Mouse (Mus musculus): ENCODE measurements around the gene Them4.
A peak's percentile ranks its signal among the peaks of the same experiment; 100 is the strongest.

Them4 gene

DNA sequence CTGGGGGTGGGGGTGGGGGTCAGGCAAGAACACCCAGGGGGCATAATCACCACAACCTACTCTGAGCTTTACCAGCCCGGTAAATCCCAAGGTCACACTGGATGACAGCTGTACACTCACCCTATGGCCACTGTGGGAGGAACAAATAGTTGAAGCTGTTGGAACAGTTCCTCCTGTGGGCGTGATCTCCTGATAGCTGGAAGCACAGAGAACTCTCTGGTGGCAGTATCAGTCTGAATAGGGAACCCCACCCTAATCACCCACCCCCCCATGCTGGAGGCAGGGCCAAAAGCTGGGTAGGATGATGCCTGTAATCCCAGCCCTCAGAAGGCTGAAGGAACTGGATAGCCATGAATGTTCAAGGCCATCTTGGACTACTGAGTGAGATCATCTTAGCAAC lies 59.8 kb downstream of the Them4 start:
- no peak for DNase-seq

DNA sequence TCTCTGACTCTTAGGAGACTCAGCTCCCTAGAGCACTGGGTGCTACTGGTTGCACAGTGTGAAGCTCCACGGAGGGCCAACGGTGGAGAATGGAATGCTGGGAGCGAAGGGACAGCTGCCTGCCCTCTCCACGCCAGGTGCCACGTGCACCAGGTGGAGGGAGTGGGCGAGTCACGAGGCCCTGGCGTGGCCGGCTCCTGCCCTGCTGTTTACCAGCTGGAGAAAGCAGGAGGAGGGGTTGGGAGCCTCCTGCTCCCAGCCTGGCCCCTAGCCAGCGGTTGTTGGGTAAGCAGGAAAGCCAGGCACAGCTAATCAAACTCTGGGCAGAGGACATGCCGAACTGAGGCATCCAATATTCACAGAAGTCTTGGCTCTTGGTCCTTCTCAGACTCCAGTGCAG lies 61.7 kb downstream of the Them4 start:
- peak; percentile 77 to 92 for DNase-seq

DNA sequence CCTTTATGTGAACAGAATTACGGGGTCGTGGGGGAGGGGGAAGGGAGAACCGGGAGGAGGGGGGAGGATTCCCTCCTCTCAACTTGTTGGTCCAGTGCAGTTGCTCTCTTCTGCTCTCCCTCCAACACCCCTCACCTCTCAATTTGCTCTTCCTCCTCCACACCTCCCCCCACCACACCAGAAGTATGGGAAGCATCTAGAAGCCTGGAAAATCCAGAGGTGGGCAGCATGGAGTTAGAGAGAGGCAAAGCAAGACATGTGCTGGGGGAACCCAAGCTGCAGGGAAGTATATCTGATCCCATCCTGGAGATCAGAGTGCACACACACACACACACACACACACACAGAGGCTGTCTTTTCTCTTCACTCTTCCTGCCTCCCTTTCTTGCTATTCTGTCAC lies 62.1 kb downstream of the Them4 start:
- DNase-seq, result no peak

DNA sequence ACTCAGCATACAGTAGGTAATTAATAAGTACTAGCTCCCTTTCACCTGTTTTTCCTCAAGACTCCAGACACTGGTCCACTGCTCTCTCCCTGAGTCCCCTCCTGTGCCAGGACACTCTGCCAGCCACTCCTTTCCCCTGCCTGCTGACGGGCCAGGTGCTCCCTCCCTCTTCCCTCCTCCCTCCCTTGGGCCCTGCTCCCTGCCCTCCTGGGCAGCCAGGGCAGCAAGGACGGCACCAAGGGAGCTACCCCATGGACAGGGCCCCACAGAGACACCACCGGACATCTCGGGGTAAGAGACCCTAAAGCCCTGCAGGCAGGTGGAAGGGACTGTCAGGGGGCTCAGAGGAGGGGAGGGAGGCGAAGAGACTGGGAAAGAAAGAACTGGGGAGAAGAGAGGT lies 62.8 kb downstream of the Them4 start, which contains the start of gene Rorc:
Gene Rorc (plus strand): TSS at position 154 of the 400 bp plus-strand sequence.
- DNase-seq, result peak; percentile 52 to 65

DNA sequence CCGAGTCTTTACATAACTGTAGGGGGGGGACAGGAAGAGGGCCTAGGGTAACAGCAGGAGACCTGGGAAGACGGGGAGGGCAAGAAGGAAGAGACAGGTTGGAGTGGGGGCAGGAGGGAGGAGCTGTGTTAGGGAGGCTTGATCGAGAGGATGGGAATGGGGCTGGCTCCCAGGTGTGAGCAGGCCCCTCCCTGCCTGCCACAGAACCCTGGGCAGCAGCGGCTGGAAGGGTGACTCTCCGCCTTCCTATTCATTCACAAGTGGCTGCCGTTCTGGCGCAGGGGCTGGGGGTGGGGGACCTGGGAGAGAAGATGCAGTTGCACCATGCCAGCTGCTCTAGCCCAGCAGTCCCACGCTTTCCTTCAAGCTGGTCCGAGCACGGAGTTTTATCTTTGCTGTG lies 63.2 kb downstream of the Them4 start:
- DNase-seq, result peak in 1 of 2 experiments; percentile 42

DNA sequence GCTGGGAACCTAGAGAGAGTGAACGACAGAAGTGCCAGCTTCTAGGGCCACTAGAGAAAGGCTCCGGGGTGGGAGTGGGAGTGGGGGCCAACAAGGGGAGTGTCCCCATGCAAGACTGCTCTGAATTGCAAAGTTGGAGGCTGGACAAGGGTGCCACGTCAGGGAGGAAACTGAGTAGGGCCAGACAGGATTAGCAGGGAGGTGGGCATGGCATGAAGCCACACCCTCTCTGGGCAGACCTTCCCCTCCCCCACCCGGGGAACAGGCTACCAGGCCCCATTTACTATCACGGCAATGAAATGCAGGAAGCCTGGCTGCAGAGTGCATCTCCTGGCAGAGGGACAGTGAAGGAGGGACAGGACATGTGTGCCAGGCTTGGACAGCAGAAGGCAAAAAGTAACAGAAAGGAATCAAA lies 63.7 kb downstream of the Them4 start:
- peak; percentile 79 to 84 for DNase-seq

DNA sequence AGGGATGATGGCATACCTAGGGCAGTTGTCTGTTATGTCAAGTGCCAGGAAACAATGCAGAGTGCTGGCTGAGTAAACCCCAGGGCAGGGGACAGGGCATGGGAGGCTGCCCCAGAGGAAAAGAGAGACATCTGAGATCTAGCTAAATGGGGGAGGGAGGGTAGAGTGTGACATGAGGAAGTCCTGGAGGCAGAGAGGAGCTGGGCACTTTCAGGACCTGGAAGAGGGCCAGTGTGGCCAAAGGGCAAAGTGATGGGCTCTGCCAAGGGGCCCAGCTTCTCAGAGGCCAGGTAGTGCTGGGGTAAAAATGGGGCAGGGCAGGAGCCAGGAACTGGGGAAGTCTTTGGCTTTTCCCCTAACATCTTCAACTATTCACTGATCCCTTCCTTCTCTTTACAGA lies 64.7 kb downstream of the Them4 start:
- DNase-seq, result peak in 1 of 2 experiments; percentile 38

DNA sequence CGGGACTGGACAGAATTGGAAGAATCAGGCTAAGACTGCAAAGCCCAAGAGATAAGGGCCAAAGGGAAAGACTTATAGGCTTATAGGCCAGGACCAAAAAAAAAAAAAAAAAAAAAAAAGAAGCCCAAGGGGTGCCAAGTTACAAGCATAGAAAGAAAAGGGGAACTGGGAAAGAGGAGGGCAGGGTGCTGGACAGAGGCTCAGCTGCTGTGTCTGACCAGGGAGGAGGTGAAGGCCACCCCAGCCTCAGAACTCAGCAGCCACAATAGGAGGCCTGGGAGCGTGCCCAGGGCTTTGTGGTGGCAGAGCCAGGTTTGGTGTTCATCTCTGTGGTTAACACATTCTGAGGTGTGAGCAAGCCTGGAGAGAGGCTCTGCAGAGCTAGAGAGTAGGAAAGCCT lies 65.3 kb downstream of the Them4 start:
- DNase-seq, result peak; percentile 39 to 45

DNA sequence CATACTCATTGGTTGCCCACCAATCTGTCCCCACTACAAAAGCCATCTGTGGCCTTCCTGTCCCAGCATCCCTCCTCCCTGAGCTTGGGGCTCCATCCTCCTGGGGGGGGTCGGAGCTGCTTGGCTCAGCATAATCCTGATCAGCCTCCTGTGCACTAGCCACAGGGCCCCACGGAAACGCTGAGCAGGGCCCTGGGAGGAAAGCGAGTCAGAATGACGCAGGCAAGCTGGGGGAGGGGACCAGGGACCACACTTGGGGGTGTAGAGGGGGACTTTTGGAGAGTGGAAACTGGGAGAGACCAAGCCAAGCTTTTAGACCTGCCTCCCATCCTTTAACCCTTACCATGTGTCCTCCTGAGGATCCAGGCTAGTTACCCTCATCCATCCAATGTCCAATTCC lies 66.0 kb downstream of the Them4 start:
- DNase-seq, result no peak

DNA sequence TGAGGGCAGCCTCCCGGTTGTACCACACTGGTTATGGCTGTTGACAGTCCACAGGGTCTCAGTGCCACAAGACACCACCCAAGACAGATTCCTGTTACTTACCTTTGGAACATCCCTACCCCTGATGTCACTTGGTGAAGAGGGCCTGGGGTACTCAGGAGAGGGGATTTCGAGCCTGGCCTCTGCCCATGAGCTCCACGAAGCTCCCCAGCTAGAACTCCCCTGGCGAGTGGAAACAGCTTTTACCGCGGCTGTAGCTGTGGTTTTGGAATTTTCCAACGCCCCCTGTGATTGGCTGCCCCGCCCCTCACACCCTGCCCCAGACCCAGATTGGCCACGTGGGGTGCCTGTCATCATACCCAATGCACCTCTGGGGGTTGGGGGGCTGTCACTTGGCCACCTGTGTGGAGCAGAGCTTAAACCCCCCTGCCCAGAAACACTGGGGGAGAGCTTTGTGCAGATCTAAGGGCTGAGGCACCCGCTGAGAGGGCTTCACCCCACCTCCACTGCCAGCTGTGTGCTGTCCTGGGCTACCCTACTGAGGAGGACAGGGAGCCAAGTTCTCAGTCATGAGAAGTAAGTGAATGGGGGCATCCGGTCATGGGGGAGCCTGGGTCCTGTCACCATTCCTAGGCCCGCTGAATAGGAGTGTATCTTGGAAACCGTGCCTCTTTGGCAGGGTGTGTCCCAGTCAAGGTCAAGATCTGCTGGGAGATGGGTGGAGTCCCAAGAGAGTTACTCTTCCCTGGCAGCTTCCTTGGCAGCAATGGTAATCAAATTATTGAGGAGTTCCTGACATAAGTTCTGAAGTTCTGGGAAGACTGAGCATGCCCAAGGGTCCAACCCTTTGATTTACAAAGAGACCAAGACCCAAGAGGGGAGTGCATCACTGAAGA lies 67.4 kb downstream of the Them4 start:
- DNase-seq, result no peak

DNA sequence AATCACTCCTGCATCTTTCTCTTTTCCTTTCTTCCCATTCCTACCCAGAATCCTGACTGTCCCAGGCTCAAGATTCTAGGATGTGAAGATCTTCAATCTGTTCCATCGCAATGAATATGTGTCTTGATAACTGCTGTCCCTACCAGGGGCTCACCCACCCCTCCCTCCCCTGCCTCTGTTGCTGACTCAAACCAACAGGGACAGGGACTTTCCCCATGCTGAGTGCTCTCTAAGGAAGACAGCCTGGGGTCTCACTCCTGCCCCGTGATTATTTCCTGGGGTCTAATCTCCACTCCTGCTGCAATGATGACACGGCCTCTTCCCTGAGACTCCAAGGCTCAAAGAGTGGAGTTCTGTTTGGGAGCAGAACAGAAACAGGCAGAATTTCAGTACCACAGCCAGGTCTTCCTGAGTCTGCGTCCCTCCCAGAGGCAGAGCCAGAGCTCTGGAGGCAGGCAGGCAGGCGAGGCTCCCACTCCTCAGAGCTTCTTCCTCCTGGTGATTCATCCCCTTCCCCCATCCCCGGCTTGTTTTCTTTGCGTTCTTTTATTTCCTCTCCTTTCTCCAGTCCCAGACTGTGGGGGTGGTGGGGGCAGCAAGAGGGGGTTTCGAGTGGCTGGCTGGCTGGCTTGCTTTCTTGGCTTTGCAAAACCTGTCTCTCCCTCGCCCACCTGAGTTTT lies 70.1 kb downstream of the Them4 start:
- DNase-seq, result no peak
